Mouse (Mus musculus) liver, embryonic 16.5 days (tissue): Measurements from ENCODE around the gene Mcm3. TPM values are rescaled to one million over a fixed set of nuclear protein-coding genes. Genes with fewer than 3 reads are reported as not detected.

Experiments used
- ATAC-seq: fragments of 200-750 bp; cut with Nextera tagmentation; 2 replicates; pipeline ENCODE4 v1.8.0; 2017; ENCODE audit warnings: low read depth, mild to moderate bottlenecking, moderate number of reproducible peaks, moderate library complexity
- H3K27ac ChIP-seq: fragments of 300-500 bp; sonication (generic); 2 replicates; pipeline ENCODE4 v1.5.1; 2014; ENCODE audit warnings: mild to moderate bottlenecking, low read length
- H3K27me3 ChIP-seq: fragments of 300-500 bp; sonication (generic); 2 replicates; pipeline ENCODE4 v1.6.1; 2014; ENCODE audit warnings: low read depth, low read length, mixed read lengths; ENCODE audit not compliant: control insufficient read depth, insufficient read depth
- H3K36me3 ChIP-seq: fragments of 300-500 bp; sonication (generic); 2 replicates; pipeline ENCODE4 v1.6.1; 2014; ENCODE audit warnings: mild to moderate bottlenecking; ENCODE audit not compliant: control insufficient read depth, insufficient read depth
- H3K4me1 ChIP-seq: fragments of 300-500 bp; sonication (generic); 2 replicates; pipeline ENCODE4 v1.6.1; 2014; ENCODE audit warnings: low read depth, low read length, mixed read lengths; ENCODE audit not compliant: control insufficient read depth
- H3K4me2 ChIP-seq: fragments of 300-500 bp; sonication (generic); 2 replicates; pipeline ENCODE4 v1.6.1; 2014; ENCODE audit warnings: low read depth, low read length, mixed read lengths
- H3K4me3 ChIP-seq: fragments of 300-500 bp; sonication (generic); 2 replicates; pipeline ENCODE4 v1.5.1; 2014; ENCODE audit warnings: low read depth, mild to moderate bottlenecking, low read length
- H3K9ac ChIP-seq: fragments of 300-500 bp; sonication (generic); 2 replicates; pipeline ENCODE4 v1.6.1; 2014; ENCODE audit warnings: low read depth, low read length
- H3K9me3 ChIP-seq: fragments of 300-500 bp; sonication (generic); replicated peaks from 2 replicates; pipeline ENCODE4 v1.6.1; 2016; ENCODE audit warnings: low read length; ENCODE audit not compliant: control insufficient read depth
- WGBS: fragments of 180-500 bp; shearing (Covaris S2); extraction: QIAGEN DNeasy Blood & Tissue Kit; methylation state at CpG from one replicate; pipeline ENCODE4 v1.1.7; 2014; ENCODE audit not compliant: insufficient replicate concordance; 5-methylcytosine and 5-hydroxymethylcytosine counted together
- polyA plus RNA-seq: library from polyadenylated mRNA; unstranded; fragments of >200 nt; fragmentation: Nextera tagmentation; extraction: Ambion mirVana; gene quantifications from 2 replicates; pipeline ENCODE4 v1.2.1, GENCODE M21; 2015

Gene Mcm3
- polyA plus RNA-seq, 1 experiment from 2014 or later = 116 TPM

DNA sequence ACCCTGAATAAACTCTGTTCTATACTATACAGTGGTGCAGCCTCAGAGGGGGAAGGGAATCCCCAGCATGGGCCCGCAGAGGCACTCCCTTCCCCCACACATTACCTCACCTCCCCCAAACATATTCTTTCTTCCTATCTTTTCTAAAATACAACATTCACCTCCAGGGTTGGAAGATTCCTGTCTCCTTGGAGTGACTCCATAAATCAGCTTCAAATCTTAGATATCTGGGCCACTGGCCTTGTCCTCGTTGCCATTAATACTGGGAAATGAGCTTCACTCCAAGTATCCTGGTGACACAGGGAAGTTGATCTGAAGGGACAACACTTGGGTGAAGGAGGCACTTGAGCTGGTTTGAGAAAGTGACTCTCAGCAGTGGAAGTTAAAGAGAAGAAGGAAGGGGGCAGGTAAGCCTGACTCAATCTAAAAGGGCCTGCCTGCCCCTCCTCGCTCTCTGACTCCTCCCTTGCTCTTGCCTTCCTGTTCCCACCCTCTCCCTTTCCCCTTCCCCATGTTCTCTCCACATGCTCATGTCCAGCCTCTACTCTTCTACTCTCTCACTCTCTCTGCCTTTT is 16.5 kb upstream of the Mcm3 start:
- Histone ChIP-seq H3K27ac (no peak overlapping the region), H3K36me3 (no peaks in the 10 kb centered on the region), H3K9ac (no peak overlapping the region), H3K4me3 (no peak overlapping the region), H3K4me2 (no peak overlapping the region), H3K27me3 (no peaks in the 10 kb centered on the region), H3K9me3 (no peaks in the 10 kb centered on the region), H3K4me1 (no peaks in the 10 kb centered on the region)
- no peak for ATAC-seq
- WGBS = 55% methylated on average over 3 of the region's 3 CpGs

DNA sequence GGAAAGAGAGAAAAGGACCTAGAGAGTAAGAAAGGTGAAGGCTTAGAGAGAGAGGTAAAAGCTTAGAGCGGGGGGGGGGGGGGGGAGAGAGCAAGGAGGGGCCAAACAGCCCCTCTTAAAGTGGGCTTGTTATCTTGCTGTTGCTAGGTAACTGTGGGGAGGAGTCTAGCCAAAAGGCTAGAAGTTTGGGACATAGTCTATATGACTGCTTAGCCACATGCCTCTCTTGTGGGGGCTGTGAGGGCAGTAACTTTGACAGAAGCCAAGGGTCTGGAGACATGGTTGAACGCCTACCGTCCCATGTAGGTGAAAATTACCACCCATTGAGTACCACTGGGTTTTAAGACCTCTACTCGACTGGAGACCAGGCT is 13.0 kb upstream of the Mcm3 start:
- WGBS = 62% methylated on average over 3 of the region's 4 CpGs
- Histone ChIP-seq H3K36me3 (no peaks in the 10 kb centered on the region), H3K9me3 (no peaks in the 10 kb centered on the region), H3K4me2 (no peak overlapping the region), H3K4me3 (no peak overlapping the region), H3K9ac (no peak overlapping the region), H3K27ac (no peak overlapping the region), H3K4me1 (no peaks in the 10 kb centered on the region), H3K27me3 (no peaks in the 10 kb centered on the region)
- ATAC-seq = no peak

DNA sequence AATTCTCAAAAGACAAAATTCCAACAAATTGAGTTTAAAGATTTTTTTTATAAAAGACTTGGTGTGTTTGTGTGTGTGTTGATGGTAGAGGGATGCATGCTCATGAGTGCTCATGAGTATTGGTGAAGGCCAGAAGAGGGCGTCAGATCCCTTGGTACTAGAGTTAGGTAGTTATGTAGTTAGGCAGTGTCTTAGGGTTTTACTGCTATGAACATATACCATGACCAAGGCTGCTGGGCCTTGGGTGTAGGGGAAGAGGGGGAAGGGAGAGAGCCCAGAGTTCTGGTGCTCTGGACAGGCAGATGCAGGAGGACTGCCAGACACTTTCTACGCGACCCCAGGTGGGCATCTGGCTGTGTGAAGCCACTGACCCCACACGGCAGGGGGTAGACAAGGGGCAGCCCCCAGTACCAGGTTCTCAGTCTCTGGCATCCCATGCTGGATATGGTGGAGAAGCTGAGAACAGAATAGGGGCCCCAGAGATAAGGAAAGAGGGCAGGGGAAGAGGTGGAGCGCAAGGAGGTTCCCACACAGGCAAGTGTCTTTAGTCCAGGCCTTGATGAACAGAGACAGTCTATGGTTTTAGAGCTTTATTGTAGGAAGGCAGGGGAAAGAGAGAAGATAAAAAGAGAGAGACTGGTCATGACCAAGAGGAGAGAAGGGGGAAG is 12.5 kb upstream of the Mcm3 start:
- H3K4me3 ChIP-seq = no peak overlapping the region
- no peak overlapping the region for H3K27ac ChIP-seq
- no peak for ATAC-seq
- no peaks in the 10 kb centered on the region for H3K4me1 ChIP-seq
- H3K27me3 ChIP-seq = no peaks in the 10 kb centered on the region
- no peak overlapping the region for H3K9ac ChIP-seq
- H3K9me3 ChIP-seq = no peaks in the 10 kb centered on the region
- H3K36me3 ChIP-seq = no peaks in the 10 kb centered on the region
- H3K4me2 ChIP-seq = no peak overlapping the region
- WGBS = 62% methylated on average over 5 of the region's 5 CpGs

DNA sequence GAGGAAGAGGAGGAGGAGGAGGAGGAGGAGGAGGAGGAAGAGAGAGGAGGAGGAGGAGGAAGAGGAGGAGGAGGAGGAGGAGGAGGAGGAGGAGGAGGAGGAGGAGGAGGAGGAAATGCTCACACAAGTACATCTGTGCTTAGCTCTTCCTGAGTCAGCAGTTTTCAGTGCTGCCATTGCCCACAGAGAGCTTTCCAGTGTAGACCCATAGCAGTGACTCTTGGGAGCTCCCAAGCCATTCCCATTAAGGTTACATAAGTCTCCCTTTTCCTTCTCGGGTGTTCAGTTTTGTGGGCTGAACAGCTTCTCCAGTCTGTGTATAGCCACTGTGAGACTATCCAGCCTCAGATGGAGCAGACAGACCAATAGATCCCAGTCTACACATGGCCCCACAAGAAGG is 10.4 kb upstream of the Mcm3 start:
- H3K36me3 ChIP-seq = no peaks in the 10 kb centered on the region
- H3K4me3 ChIP-seq = no peak overlapping the region
- H3K4me1 ChIP-seq = no peaks in the 10 kb centered on the region
- no peak overlapping the region for H3K4me2 ChIP-seq
- no peak overlapping the region for H3K9ac ChIP-seq
- 54% methylated on average over 1 of the region's 1 CpGs for WGBS
- H3K9me3 ChIP-seq = no peaks in the 10 kb centered on the region
- H3K27ac ChIP-seq = no peak overlapping the region
- H3K27me3 ChIP-seq = no peaks in the 10 kb centered on the region
- ATAC-seq = no peak

DNA sequence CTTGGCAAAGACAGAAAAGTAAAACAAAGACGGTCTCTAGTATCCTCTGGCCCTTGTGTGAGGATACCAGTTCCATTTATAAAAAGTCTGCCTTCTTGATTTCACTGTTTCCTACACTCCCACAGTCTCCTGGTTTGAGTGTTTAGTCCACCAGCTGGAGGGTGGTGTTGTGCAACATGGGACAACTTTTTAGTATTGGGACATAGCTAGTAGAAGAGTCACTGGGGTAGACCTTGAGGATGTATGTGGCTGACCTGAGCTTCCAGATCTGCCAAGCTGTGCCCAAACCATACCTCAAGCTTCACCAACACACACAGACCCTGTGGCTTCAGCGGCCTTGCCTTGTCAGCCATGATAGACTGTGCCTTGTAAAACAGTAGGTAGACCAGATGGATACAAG is 7.9 kb upstream of the Mcm3 start:
- no peak for ATAC-seq
- WGBS = 55% methylated on average over 2 of the region's 2 CpGs
- H3K9me3 ChIP-seq = no peaks in the 10 kb centered on the region
- H3K27ac ChIP-seq = no peak overlapping the region
- no peak overlapping the region for H3K4me3 ChIP-seq
- H3K9ac ChIP-seq = no peak overlapping the region
- no peaks in the 10 kb centered on the region for H3K36me3 ChIP-seq
- H3K27me3 ChIP-seq = no peaks in the 10 kb centered on the region
- H3K4me1 ChIP-seq = no peaks in the 10 kb centered on the region
- H3K4me2 ChIP-seq = no peak overlapping the region

DNA sequence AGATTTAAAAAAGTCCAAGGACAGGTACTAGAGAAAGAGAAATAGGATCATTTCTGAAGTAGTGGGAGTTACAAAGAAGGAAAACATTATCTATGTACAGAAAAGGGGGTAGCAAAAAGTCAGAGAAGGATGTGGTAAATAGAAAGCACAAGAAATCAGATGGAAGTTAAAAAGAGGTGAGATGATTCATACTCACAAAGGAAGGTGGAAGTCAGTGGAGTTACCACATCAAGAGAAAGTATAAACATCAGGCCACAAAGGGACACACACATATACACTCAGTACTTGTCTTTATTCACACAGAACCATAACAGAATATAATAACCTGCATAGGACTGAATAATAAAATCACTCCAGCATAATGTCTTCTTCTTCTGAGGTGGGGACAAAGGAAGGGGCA is 4.9 kb upstream of the Mcm3 start:
- Histone ChIP-seq H3K27ac (no peak overlapping the region), H3K4me1 (no peaks in the 10 kb centered on the region)

DNA sequence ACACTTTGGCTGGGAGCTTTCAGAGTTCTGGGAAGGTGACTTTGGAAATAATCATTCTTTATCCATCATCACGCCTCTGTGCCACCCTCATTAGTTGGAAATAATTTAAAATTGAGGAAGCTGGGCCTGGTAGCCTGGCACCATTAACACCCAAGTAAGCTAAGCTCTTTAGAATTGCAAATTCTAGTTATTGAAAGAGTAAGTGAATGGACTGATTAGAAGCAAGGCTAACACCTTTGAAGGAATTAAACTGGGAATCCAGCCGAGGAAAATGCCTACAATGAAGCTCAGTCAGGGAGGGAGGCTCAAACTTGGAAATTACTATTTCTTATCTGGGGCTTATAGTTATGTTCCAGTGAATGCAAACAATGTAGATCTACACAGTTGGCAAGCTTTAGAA is 3.8 kb upstream of the Mcm3 start:
- H3K36me3 ChIP-seq = no peaks in the 10 kb centered on the region
- no peak overlapping the region for H3K27ac ChIP-seq
- 59% methylated on average over 2 of the region's 2 CpGs for WGBS
- H3K27me3 ChIP-seq = no peaks in the 10 kb centered on the region
- no peak overlapping the region for H3K4me3 ChIP-seq
- H3K9me3 ChIP-seq = no peaks in the 10 kb centered on the region
- no peak overlapping the region for H3K4me2 ChIP-seq
- H3K4me1 ChIP-seq = no peaks in the 10 kb centered on the region
- no peak for ATAC-seq
- no peak overlapping the region for H3K9ac ChIP-seq

More for the DNA sequence above, 4.9 kb upstream of the Mcm3 start:
- H3K9me3 ChIP-seq = no peaks in the 10 kb centered on the region
- no peak overlapping the region for H3K4me3 ChIP-seq
- H3K9ac ChIP-seq = no peak overlapping the region
- H3K27me3 ChIP-seq = no peaks in the 10 kb centered on the region
- H3K36me3 ChIP-seq = no peaks in the 10 kb centered on the region
- no peak for ATAC-seq
- no peak overlapping the region for H3K4me2 ChIP-seq

DNA sequence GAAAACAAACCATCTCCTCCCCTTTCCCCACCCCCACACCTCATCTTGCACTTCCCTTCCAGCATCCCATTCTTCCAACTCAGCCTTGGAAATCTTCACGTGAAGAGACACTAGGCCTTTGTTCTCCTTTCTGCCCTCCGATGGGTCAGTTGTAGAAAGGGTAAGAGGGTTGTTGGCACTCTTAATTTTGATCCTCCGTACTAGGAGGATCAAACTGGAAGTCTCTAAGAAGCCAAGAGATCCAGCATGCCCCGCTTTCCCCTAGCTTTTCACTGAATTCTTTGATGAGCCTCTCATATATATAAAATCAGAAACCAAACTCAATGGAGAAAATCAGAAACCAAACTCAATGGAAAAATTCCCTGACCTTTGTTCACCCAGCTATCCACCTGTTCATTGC is 3.4 kb upstream of the Mcm3 start:
- Histone ChIP-seq H3K9me3 (no peaks in the 10 kb centered on the region), H3K4me3 (no peak overlapping the region), H3K36me3 (no peaks in the 10 kb centered on the region), H3K4me1 (peaks cover 2% of the 10 kb centered on the region; the same call in 1 of the 2 replicates), H3K4me2 (no peak overlapping the region), H3K27ac (no peak overlapping the region), H3K27me3 (no peaks in the 10 kb centered on the region), H3K9ac (no peak overlapping the region)
- 62% methylated on average over 4 of the region's 4 CpGs for WGBS
- no peak for ATAC-seq

DNA sequence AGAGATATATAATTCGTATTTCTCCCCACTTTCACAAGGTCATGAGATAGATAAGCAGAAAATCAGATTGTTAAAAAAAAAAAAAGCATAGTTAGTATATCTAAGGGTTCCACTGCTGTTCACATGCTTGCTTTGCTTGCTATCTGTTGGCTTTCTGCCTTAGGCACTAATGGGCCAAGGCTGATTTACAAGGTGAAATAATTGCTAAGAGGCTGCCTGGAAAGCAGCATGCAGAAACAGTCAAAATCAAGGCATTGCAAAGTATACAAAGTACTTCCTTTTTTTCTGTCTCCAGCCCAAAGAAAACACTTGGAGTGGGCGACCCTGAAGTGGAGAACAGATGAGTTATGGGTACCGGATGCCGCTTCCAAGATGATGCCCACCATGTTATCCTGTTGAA is 847 bp upstream of the Mcm3 start:
- no peaks in the 10 kb centered on the region for H3K27me3 ChIP-seq
- H3K9ac ChIP-seq = no peak overlapping the region
- H3K4me2 ChIP-seq = no peak overlapping the region
- H3K9me3 ChIP-seq = no peaks in the 10 kb centered on the region
- H3K36me3 ChIP-seq = peaks cover 18% of the 10 kb centered on the region
- H3K27ac ChIP-seq = no peak overlapping the region
- WGBS = 61% methylated on average over 4 of the region's 4 CpGs
- no peak overlapping the region for H3K4me3 ChIP-seq
- peaks cover 8% of the 10 kb centered on the region; the same call in 1 of the 2 replicates for H3K4me1 ChIP-seq
- no peak for ATAC-seq
